Mouse (Mus musculus) layer of hippocampus, postnatal 25 days (tissue): ENCODE results near the gene Zfp64. TPM values are rescaled to one million over a fixed set of nuclear protein-coding genes. Genes with fewer than 3 reads are reported as not detected.

Source experiments
- DNase-seq, 2 experiments: peaks; one replicate each; pipeline ENCODE4 v3.0.0; 2022; ENCODE audit warnings: mixed read lengths in 2 of 2, low spot score in 1 of 2; ENCODE audit errors: extremely low spot score in 1 of 2
- total RNA-seq, 2 experiments: library from RNA; stranded (reverse); gene quantifications; 2 replicates each; pipeline ENCODE4 v1.2.3; 2021

The Zfp64 gene
- total RNA-seq, 2 experiments from 2014 or later = 17.3 to 19.0 TPM

- DNase-seq = no peak
These were observed 511 bp upstream of the Zfp64 start for GRCm38 (mm10) chr2:168955850-168956346.

- DNase-seq = no peak
These were observed 1.0 kb downstream of the Zfp64 start for GRCm38 (mm10) chr2:168954376-168954775.

GRCm38 (mm10) chr2:168948506-168948905, 6.9 kb downstream of the Zfp64 start:
- DNase-seq = no peak

- DNase-seq = no peak
These were observed 7.7 kb downstream of the Zfp64 start for GRCm38 (mm10) chr2:168947663-168948062.

- no peak for DNase-seq
These were observed 11.4 kb downstream of the Zfp64 start for GRCm38 (mm10) chr2:168944011-168944410.

- no peak for DNase-seq
These were observed 15.4 kb downstream of the Zfp64 start for GRCm38 (mm10) chr2:168939941-168940340.

GRCm38 (mm10) chr2:168939261-168939933, 16.0 kb downstream of the Zfp64 start:
- no peak for DNase-seq

GRCm38 (mm10) chr2:168936896-168937295, 18.5 kb downstream of the Zfp64 start:
- no peak for DNase-seq

- DNase-seq = no peak
These were observed 20.2 kb downstream of the Zfp64 start for GRCm38 (mm10) chr2:168935165-168935564.

GRCm38 (mm10) chr2:168931686-168932085, 23.7 kb downstream of the Zfp64 start:
- no peak for DNase-seq

GRCm38 (mm10) chr2:168929691-168930090, 25.7 kb downstream of the Zfp64 start:
- DNase-seq = peak; percentile 56 to 86

GRCm38 (mm10) chr2:168927401-168927800, 28.0 kb downstream of the Zfp64 start:
- DNase-seq = no peak

GRCm38 (mm10) chr2:168926257-168926810, 29.1 kb downstream of the Zfp64 start:
- DNase-seq = peak; percentile 42 to 58

- peak; percentile 31 to 67 for DNase-seq
These were observed 31.7 kb downstream of the Zfp64 start for GRCm38 (mm10) chr2:168923706-168924105.

GRCm38 (mm10) chr2:168922466-168922865, 32.9 kb downstream of the Zfp64 start:
- DNase-seq = no peak

GRCm38 (mm10) chr2:168920007-168920406, 35.4 kb downstream of the Zfp64 start:
- no peak for DNase-seq

- DNase-seq = no peak
These were observed 42.3 kb downstream of the Zfp64 start for GRCm38 (mm10) chr2:168912901-168913721.

GRCm38 (mm10) chr2:168912051-168912891, 43.1 kb downstream of the Zfp64 start:
- DNase-seq = no peak

GRCm38 (mm10) chr2:168911527-168911926, 43.9 kb downstream of the Zfp64 start:
- DNase-seq = no peak

- no peak for DNase-seq
These were observed 49.4 kb downstream of the Zfp64 start for GRCm38 (mm10) chr2:168906022-168906421.
